Comparison of ENCODE assay signal across 9 mouse cellular contexts in genomic region chr9:32505460-32506075, GRCm38 (mm10). TPM values are rescaled to one million over a fixed set of nuclear protein-coding genes. Genes with fewer than 3 reads are reported as not detected.
DNase-seq lines count a peak whose midpoint lies in the region; ATAC-seq and TF ChIP-seq lines count a peak whose summit lies in the region.
"Had no signal": no experiment of that assay in that cellular context is flagged by ENCODE, and none has a peak within 500 bp of the region (broad histone marks: within the 10 kb centered on the region; RNA-seq: fewer than 3 reads in every experiment).

No protein-coding gene starts in this region.

- H3K4me1 ChIP-seq in kidney, adult 2 months (ENCODE audit: control insufficient read depth, insufficient read depth, low read length): peaks cover 3% of the 10 kb centered on the region; the same call in 1 of the 2 replicates
- H3K4me1 ChIP-seq in midbrain, embryonic 10.5 days: peaks cover 9% of the 10 kb centered on the region
- H3K4me1 ChIP-seq in midbrain, postnatal 0 days (ENCODE audit: insufficient read depth, low read length): no peaks in the 10 kb centered on the region
- H3K4me1 ChIP-seq in embryonic facial prominence, embryonic 10.5 days: peaks cover 77% of the 10 kb centered on the region
- H3K4me1 ChIP-seq in intestine, embryonic 16.5 days (ENCODE audit: control insufficient read depth, insufficient read depth, low read length): peaks cover 6% of the 10 kb centered on the region; the same call in 1 of the 2 replicates

- H3K27me3 ChIP-seq in kidney, adult 2 months (replicated peaks; ENCODE audit: control insufficient read depth, insufficient read depth, low read length): no peaks in the 10 kb centered on the region
- no peaks in the 10 kb centered on the region for H3K27me3 ChIP-seq in midbrain, embryonic 10.5 days (ENCODE audit: low read depth, poor library complexity, severe bottlenecking)
- no peaks in the 10 kb centered on the region for H3K27me3 ChIP-seq in midbrain, postnatal 0 days (ENCODE audit: insufficient read depth, low read length)
- H3K27me3 ChIP-seq in embryonic facial prominence, embryonic 10.5 days (replicated peaks; ENCODE audit: low read depth, poor library complexity, severe bottlenecking): no peaks in the 10 kb centered on the region
- H3K27me3 ChIP-seq in intestine, embryonic 16.5 days (replicated peaks; ENCODE audit: control insufficient read depth, insufficient read depth, low read length): no peaks in the 10 kb centered on the region

- H3K36me3 ChIP-seq in kidney, adult 2 months (ENCODE audit: control insufficient read depth, insufficient read depth, low read length): no peaks in the 10 kb centered on the region
- H3K36me3 ChIP-seq in midbrain, embryonic 10.5 days: no peaks in the 10 kb centered on the region
- no peaks in the 10 kb centered on the region for H3K36me3 ChIP-seq in midbrain, postnatal 0 days (ENCODE audit: insufficient read depth, low read length)
- peaks cover 15% of the 10 kb centered on the region for H3K36me3 ChIP-seq in embryonic facial prominence, embryonic 10.5 days (replicated peaks)
- no peaks in the 10 kb centered on the region for H3K36me3 ChIP-seq in intestine, embryonic 16.5 days (ENCODE audit: control insufficient read depth, insufficient read depth, low read length)

- WGBS in kidney, adult 2 months: 80% methylated on average over 7 of the region's 7 CpGs
- 89% methylated on average over 7 of the region's 7 CpGs for WGBS in midbrain, embryonic 10.5 days
- WGBS in midbrain, postnatal 0 days: 81% methylated on average over 7 of the region's 7 CpGs
- WGBS in embryonic facial prominence, embryonic 10.5 days: 85% methylated on average over 7 of the region's 7 CpGs
- WGBS in intestine, embryonic 16.5 days: 78% methylated on average over 7 of the region's 7 CpGs

- H3K27ac ChIP-seq in kidney, adult 2 months (ENCODE audit: insufficient read depth, low read depth, low read length): peak overlapping the region; percentile 62
- 0 out of 2 replicates have a peak overlapping the region, but pooled peaks have one; percentile 17 for H3K27ac ChIP-seq in midbrain, embryonic 10.5 days (replicated peaks)
- H3K27ac ChIP-seq in midbrain, postnatal 0 days (ENCODE audit: low read depth, low read length): no peak overlapping the region
- H3K27ac ChIP-seq in embryonic facial prominence, embryonic 10.5 days (replicated peaks): 0 out of 2 replicates have a peak overlapping the region, but pooled peaks have one; percentile 5
- H3K27ac ChIP-seq in intestine, embryonic 16.5 days (ENCODE audit: low read length): 0 out of 2 replicates have a peak overlapping the region, but pooled peaks have one; percentile 47

- H3K9ac ChIP-seq in midbrain, postnatal 0 days (replicated peaks; ENCODE audit: low read length, poor library complexity, severe bottlenecking): no peak overlapping the region
- no peak overlapping the region for H3K9ac ChIP-seq in intestine, embryonic 16.5 days (ENCODE audit: low read depth, low read length)

- H3K4me3 ChIP-seq in kidney, adult 2 months (ENCODE audit: insufficient read depth, low read depth, low read length): no peak overlapping the region
- H3K4me3 ChIP-seq in midbrain, embryonic 10.5 days: no peak overlapping the region
- no peak overlapping the region for H3K4me3 ChIP-seq in midbrain, postnatal 0 days (ENCODE audit: low read depth, low read length)
- no peak overlapping the region for H3K4me3 ChIP-seq in embryonic facial prominence, embryonic 10.5 days
- no peak overlapping the region for H3K4me3 ChIP-seq in intestine, embryonic 16.5 days (ENCODE audit: low read length)

- no peak for TF ChIP-seq POLR2A in kidney, adult 2 months (IDR thresholded peaks at IDR 0.05; ENCODE audit: low read depth, low read length)

- H3K9me3 ChIP-seq in midbrain, embryonic 10.5 days (replicated peaks): no peaks in the 10 kb centered on the region
- no peaks in the 10 kb centered on the region for H3K9me3 ChIP-seq in midbrain, postnatal 0 days (ENCODE audit: low read length)
- no peaks in the 10 kb centered on the region for H3K9me3 ChIP-seq in embryonic facial prominence, embryonic 10.5 days
- H3K9me3 ChIP-seq in intestine, embryonic 16.5 days (ENCODE audit: control insufficient read depth, low read length): no peaks in the 10 kb centered on the region

- H3K4me2 ChIP-seq in midbrain, postnatal 0 days (ENCODE audit: low read depth, low read length, poor library complexity, severe bottlenecking): no peak overlapping the region
- H3K4me2 ChIP-seq in intestine, embryonic 16.5 days (ENCODE audit: low read depth, low read length): no peak overlapping the region

- no peak for ATAC-seq in midbrain, postnatal 0 days (ENCODE audit: low FRiP score)
- no peak for ATAC-seq in intestine, embryonic 16.5 days
- ATAC-seq: forebrain, embryonic 16.5 days had no signal

- DNase-seq in kidney, adult 2 months: no peak
- no peak for DNase-seq in kidney, postnatal 10 days
- no peak for DNase-seq in midbrain, embryonic 10.5 days (ENCODE audit: low spot score)
- DNase-seq in midbrain, postnatal 0 days (ENCODE audit: low spot score): no peak
- DNase-seq in embryonic facial prominence, embryonic 10.5 days (ENCODE audit: low spot score): no peak
- no peak for DNase-seq in neural tube, embryonic 10.5 days (ENCODE audit: extremely low spot score, low spot score)
- DNase-seq: cerebellum, postnatal 10 days had no signal

- TF ChIP-seq CTCF in kidney, adult 2 months (conservative IDR thresholded peaks at IDR 0.05; ENCODE audit: insufficient read depth, insufficient read length, low read depth, low read length): no peak
- TF ChIP-seq CTCF in midbrain, postnatal 0 days (IDR thresholded peaks at IDR 0.05): no peak

RNA-seq across cellular contexts. Expression of gene Fli1, which starts 37.1 kb away (rescaled TPM):
- polyA plus RNA-seq in kidney, adult 2 months (2012; rRNA removed): 7.2 and 9.6 TPM in 2 replicates
- polyA plus RNA-seq in midbrain, embryonic 10.5 days (2016; fragmentation: Nextera tagmentation; extraction: Ambion mirVana): 13.9 and 17.6 TPM in 2 replicates
- total RNA-seq in midbrain, postnatal 0 days (2014; rRNA removed): 8.4 and 9.1 TPM in 2 replicates
- polyA plus RNA-seq in midbrain, postnatal 0 days (2015; fragmentation: Nextera tagmentation; extraction: Ambion mirVana): 5.5 and 5.9 TPM in 2 replicates
- 54.8 and 56.7 TPM in 2 replicates for polyA plus RNA-seq in embryonic facial prominence, embryonic 10.5 days (2016; fragmentation: Nextera tagmentation; extraction: Ambion mirVana)
- polyA plus RNA-seq in intestine, embryonic 16.5 days (2015; fragmentation: Nextera tagmentation; extraction: Ambion mirVana): 10.1 and 10.3 TPM in 2 replicates
